Mouse (Mus musculus): ENCODE results near the gene Znrd1.

DNA sequence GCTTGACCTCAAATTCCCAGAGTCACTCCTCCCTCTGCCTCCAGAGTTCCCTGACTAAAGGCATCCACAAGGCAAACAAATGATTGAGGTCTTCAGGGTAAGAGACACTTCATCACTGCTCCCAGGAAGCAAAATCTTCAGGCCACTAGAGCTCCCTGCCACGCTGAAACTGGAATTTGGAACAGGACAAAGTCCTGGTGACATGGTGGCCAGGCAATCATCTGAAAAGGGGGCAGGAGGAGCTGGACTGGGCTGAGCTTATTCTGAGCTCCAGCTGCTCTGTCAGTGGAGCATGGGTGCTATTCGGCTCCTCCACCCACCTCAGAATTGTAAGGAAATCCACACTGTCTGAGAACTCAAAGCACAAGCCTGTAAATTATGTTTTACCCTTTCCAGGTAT lies 46.3 kb downstream of the Znrd1 start:
- TF ChIP-seq POLR2A (IDR thresholded peaks at IDR 0.05; ENCODE audit: low read depth, low read length): no peak
- no peak for TF ChIP-seq CTCF (IDR thresholded peaks at IDR 0.05; ENCODE audit: borderline replicate concordance, insufficient read depth, low read length)

All from embryonic fibroblast, embryonic 13.5 days (primary cell).